Mouse (Mus musculus): ENCODE measurements around the gene Rnf216. TPM values are rescaled to one million over a fixed set of nuclear protein-coding genes. Genes with fewer than 3 reads are reported as not detected.
A peak's percentile ranks its signal among the peaks of the same experiment; 100 is the strongest.

Rnf216 gene
- total RNA-seq, 2 experiments from 2014 or later, result 22.8 to 26.2 TPM

DNA sequence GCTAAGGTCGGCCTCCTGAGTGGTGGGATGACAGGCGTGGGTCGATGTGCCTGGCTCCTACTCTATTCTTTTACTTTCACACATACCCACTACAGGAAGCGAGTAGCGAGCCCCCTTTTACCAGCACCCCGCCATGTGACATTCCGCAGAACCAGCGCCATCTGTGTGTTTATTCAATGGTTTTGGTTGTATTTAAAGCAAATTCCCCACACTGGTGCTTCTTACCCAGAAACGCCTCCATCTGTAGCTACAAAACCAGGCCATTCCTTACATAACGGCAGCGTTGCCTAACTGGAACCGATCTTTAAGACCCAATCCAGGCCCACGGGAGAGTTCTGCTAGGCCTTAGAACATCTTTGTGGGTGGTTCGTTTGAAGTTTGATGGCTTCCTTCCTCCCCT, 144.4 kb downstream of the Rnf216 start:
- DNase-seq (ENCODE audit: low spot score), result no peak
- intact Hi-C loops (cut with DNase I), result no loop called here

DNA sequence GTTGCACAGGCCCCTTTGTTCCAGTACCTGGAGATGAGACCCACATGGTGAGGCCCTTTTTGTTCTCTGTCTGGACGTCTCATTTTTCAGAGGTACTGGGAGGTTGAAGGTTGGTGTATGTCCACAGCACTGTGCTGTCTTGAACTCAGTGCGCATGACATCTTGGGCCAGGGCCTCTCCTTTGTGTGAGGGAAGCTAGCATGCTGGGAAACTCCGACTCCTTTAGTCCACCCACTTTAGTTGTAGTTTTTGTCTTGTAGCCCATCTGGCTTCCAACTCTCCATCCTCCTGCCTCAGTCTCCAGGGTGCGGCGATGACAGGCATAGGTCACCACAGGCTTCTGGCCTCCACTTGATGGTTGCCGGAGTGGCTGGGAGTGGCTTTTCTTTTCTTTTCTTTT, 148.1 kb downstream of the Rnf216 start:
- intact Hi-C loops (cut with DNase I), result loop anchor here (5.0 kb wide), 1 partner anchor 33 kb away; no protein-coding TSS in a partner anchor
- no peak for DNase-seq (ENCODE audit: low spot score)

- no peak for DNase-seq (ENCODE audit: low spot score)
- intact Hi-C loops (cut with DNase I), result loop anchor here (5.0 kb wide), 1 partner anchor 33 kb away; no protein-coding TSS in a partner anchor
Measured at GRCm38 (mm10) chr5:142963705-142964494, 148.9 kb downstream of the Rnf216 start.

- no peak for DNase-seq (ENCODE audit: low spot score)
- intact Hi-C loops (cut with DNase I), result loop anchor here (5.0 kb wide), 1 partner anchor 34 kb away; no protein-coding TSS in a partner anchor
Measured at GRCm38 (mm10) chr5:142963003-142963704, 149.6 kb downstream of the Rnf216 start.

- DNase-seq (ENCODE audit: low spot score), result no peak
- intact Hi-C loops (cut with DNase I), result loop anchor here (1.0 to 5.0 kb wide), 2 partner anchors 17 to 35 kb away; no protein-coding TSS in a partner anchor
Measured at GRCm38 (mm10) chr5:142962444-142962961, 150.3 kb downstream of the Rnf216 start.

DNA sequence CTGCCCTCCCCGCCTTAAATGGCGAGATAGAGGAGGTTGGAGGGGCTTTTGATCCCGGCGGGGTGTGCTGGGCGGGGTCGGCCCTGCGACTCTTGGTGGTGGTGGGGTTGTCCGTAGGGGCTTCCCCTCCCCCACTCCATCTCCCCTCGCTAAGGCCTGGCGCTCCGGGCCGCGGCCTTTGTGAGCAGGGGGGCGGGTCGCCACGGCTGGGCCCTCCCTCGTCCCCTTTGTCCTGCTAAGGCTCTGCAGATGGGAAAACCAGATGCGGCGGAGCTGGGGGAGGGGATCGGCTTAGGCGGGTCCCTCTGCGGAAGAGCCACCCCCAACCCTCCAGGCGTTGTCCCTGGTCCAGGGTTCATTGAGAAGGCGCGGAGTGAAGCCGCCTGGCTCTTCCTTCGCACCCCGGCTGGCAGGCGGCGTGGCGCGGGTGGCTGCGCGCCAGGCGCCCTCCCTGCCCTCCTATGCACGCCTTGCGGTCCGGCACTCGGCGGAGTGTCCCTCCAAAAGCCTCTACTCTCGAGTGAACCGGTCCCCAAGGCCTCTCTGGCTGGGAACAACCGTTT, 150.8 kb downstream of the Rnf216 start:
- intact Hi-C loops (cut with DNase I), result loop anchor here (1.0 to 5.0 kb wide), 2 partner anchors 17 to 35 kb away; no protein-coding TSS in a partner anchor
- DNase-seq (ENCODE audit: low spot score), result peak; percentile 80

DNA sequence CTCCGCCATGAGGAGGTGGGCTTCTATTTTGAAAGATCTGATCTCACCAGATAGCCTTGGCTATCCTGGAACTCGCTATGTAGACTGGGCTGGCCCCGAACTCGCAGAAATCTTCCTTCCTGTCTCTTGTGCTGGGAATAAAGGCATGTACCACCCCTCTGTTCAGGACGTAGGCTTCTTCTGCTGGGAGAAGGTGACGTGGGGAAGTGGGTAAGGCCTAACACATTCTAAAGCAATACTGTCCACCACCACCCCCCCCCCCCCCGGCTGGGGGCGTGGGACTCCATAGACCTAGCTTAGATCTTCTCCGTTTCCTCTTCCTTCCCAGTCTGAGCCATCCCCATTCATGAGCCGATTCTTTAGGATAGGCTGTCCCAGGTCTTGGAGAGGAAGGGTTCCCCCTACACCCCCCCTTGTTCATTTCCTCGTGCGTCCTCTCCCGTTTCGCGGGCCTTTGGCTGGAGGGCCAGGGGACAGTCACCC, 151.4 kb downstream of the Rnf216 start:
- intact Hi-C loops (cut with DNase I), result loop anchor here (5.0 kb wide), 1 partner anchor 36 kb away; no protein-coding TSS in a partner anchor
- no peak for DNase-seq (ENCODE audit: low spot score)

- no peak for DNase-seq (ENCODE audit: low spot score)
- intact Hi-C loops (cut with DNase I), result loop anchor here (5.0 kb wide), 1 partner anchor 36 kb away; no protein-coding TSS in a partner anchor
Measured at GRCm38 (mm10) chr5:142960775-142961271, 152.0 kb downstream of the Rnf216 start.

DNA sequence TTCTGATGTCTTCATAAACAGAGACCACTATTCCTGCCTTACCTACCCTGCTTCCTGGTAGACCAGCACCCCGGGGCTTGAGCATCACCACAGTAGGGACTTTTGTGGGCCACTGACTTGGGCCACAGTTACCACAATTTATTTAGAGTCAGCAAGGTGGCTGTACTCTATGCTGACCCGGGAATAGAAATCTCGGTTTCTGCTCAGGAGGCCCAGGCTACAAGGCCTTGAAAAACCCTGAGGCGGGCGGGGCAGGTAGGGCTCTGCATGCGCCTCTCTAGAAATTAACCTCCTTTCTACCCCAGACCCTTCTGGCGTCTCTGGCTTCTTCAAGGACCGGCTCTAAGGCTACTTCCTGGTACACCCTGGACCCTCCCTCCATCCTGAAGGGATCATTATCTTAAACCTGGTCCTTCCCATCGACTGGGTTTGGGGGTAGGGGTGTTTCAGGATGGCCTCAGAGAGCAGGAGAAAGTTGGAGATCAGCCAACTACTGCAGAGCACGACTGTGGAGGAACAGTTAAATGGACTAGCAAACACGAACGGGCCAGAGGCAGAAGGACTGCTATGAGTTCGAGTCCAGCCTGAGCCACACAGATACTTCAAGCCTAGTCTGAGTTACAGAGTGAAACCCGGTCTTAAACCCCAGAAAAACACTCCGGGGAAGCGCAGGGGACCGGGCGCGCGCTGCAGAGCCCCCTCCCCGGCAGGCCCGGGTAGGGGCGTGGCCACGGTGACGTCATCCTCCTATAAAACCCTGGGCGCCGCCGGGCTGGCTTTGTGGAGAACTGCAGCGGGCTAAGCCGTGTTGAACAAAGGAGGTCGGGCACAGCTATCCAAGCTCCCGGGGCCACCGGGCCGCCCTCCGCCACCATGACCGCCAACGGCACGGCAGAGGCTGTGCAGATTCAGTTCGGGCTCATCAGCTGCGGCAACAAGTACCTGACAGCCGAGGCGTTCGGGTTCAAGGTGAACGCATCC, 152.9 kb downstream of the Rnf216 start, which contains the start of gene Fscn1:
Gene Fscn1, plus strand, starts transcription at position 768 of the 981 bp plus-strand sequence.
- intact Hi-C loops (cut with DNase I), result loop anchor here (5.0 kb wide), 1 partner anchor 37 kb away; no protein-coding TSS in a partner anchor
- peak; percentile 74 for DNase-seq (ENCODE audit: low spot score)

GRCm38 (mm10) chr5:142959156-142959555, 153.6 kb downstream of the Rnf216 start:
- no peak for DNase-seq (ENCODE audit: low spot score)
- intact Hi-C loops (cut with DNase I), result no loop called here

- no peak for DNase-seq (ENCODE audit: low spot score)
- intact Hi-C loops (cut with DNase I), result no loop called here
Measured at GRCm38 (mm10) chr5:142958464-142958863, 154.3 kb downstream of the Rnf216 start.

DNA sequence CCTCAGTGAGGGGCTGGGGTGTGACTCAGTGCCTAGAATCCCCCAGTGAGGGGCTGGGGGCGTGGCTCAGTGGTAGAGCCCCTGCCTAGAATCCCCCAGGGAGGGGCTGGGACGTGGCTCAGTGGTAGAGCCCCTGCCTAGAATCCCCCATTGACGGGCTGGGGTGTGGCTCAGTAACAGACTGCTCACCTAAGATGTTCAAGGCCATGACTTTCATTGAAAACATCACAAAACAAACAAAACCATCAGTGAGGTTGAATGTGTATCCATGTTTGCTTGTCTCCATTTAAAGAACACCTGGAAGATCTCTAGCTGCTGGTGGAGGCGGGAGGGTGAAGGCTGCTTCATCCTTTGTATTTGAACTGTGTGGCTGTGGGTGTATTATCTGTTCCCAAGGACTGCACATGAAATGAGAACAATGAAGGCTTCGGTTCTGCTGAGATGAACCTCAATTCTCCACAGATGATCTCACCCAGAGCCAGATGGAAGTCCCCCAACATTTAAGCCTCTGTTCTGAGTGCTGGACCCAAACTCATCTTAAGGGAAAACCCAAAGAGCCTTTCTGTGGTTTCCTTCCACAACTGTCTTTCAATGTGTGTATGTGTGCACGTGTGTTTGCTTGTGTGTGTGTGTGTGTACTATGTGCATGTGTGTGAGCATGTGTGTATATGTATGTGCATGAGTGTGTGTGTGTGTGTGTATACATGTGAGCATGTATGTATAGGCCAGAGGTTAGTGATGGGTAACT, 155.7 kb downstream of the Rnf216 start:
- no peak for DNase-seq (ENCODE audit: low spot score)
- intact Hi-C loops (cut with DNase I), result no loop called here

- intact Hi-C loops (cut with DNase I), result no loop called here
- DNase-seq (ENCODE audit: low spot score), result no peak
Measured at GRCm38 (mm10) chr5:142953641-142954040, 159.2 kb downstream of the Rnf216 start.

DNA sequence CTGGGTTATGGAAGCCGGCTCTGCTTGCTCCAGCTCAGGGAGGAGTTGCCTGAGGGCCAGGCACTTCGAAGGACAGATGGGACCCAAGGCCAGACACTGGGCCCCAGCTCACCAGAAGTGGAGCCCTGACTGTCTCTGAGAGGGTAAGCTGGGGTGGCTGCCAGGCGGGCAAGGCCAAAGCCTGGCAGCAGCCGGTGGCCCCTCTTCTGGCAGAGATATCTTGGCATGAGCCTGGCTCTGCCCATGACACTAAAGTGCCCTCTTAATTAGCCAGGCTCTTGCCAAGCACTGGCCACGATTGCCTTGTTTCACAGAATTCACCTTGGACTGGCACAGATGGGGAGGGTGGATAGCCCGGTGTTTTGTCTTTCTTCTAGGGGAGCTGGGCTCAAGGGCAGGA, 162.4 kb downstream of the Rnf216 start:
- intact Hi-C loops (cut with DNase I), result no loop called here
- DNase-seq (ENCODE audit: low spot score), result no peak

DNA sequence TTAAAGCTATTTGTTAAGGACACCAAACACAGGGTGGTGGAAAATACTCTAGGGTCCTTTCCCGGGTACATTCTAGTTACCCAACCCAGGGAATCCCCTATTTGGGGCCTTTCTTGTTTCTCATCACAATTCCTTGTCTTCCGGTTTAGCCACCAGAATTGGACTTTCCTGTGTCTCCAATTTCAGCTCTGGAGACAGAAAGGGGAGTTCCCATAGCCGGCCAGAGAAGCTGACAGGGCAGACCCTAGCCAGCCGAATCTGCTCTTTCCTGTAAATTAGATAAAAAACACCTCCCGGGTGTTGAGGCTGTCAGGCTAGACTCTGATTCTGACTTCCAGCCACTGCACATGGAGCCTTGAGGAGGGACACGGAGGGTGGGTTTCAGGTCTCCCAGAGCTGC, 163.2 kb downstream of the Rnf216 start:
- no peak for DNase-seq (ENCODE audit: low spot score)

DNA sequence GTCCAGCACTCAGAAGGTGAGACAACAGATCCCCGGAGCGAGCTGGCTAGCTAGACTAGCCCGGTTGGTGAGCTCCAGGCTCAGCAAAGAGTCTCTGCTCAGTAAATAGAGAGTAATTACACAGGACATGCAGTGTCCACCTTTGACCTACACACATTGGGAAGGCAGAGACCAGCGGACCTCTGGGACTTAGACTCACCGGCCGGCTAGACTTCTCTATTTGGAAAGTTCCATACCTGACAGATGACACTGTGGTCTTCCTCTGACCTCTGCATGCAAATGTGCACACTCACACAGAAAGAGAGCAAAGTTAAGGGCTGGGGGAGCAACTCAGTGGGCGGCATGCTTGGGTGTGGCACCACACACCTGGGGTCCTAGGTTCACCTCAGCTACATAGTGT, 165.3 kb downstream of the Rnf216 start:
- DNase-seq (ENCODE audit: low spot score), result no peak
- intact Hi-C loops (cut with DNase I), result no loop called here

More for the DNA sequence above, 163.2 kb downstream of the Rnf216 start:
- intact Hi-C loops (cut with DNase I), result no loop called here

GRCm38 (mm10) chr5:142944979-142945682, 167.7 kb downstream of the Rnf216 start:
- peak; percentile 58 for DNase-seq (ENCODE audit: low spot score)
- intact Hi-C loops (cut with DNase I), result loop anchor here (1.0 kb wide), 1 partner anchor 17 kb away; no protein-coding TSS in a partner anchor

Measured in heart, postnatal 25 days (tissue).